Mouse (Mus musculus) adrenal gland, postnatal 14 days (tissue): ENCODE measurements at regions not wholly inside any gene's neighbourhood (a gene's known extent, or its start where the extent isn't known, plus 50 kb on each side); places are given as distances from the start of the nearest gene placed in this dataset.

Experiments used
- DNase-seq: peaks from one replicate; pipeline ENCODE4 v3.0.0; 2021; ENCODE audit warnings: mixed read lengths

DNA sequence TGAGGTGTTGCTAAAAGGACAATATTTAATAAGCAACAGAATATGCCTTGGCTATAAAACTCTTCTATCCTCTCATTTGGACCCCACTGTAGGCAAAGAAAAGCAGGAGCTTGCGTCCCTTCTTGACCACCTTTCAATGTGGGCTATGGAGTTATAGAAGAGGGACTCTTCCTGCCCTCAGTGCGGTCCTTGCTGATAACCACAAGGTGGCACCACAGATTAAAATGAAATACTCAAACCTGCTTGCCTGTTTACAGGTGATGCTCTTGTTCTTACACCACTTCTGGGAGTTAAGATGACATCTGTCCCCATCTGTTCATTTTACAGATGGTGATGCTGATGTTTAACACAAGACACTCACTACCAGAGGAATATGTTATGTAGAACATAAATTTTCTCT, 291.1 kb upstream of the Pappa start:
- DNase-seq: no peak

DNA sequence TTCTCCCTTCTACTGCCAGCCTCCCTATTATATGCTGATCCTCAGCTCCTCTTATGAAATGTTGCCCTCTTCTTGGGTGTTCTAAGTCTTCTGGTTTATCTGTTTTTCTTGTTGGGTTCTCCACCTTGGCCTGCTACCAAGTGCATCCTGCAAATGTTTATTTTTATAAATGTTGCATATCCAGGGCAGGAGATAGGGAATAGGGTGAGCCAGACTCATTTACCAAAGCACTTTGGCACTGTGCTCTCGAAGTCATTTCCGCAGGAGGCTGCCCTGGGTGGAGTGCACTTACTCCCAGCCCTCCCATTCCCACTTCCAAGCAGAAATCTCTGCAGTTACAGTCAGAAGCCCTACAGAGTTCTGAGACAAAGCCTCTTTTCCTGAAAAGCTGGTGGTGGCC, 249.5 kb upstream of the Pappa start:
- DNase-seq: no peak

DNA sequence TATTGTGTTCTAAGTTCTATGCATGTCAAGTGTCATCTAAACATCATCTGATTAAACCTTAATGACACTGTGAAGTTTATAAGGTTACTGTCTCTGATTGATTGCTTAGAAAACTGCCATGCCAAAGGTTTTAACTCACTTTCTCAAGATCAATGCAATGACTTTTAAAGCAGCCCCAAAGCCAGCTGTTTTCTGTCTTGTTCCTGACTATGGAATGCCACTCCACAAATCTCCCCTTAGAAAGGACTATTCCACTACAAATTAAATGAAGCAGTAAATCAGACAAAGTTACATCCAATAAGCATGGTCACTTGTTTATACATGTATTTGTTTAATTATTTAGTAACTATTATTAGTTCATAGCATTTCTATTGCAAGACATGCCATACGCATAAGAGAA, 247.1 kb upstream of the Pappa start:
- no peak for DNase-seq

DNA sequence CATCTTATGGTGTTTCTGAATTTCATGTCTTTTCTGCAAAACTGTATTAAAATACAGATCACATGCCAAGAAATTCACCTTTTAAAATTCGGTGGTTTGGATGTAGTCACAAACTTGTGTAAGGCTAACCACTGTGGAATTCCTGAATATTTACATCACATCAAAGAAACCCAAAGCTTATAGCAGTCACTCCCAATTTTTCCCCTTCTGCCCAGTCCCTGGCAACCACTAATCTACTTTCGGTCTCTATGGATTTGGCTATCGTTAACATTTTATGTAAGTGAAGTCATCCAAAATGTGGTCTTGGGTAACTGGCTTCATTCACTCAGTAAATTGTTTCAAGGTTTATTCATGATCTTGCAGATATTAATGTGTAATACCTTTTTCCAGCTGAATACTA, 226.0 kb upstream of the Pappa start:
- DNase-seq: no peak

DNA sequence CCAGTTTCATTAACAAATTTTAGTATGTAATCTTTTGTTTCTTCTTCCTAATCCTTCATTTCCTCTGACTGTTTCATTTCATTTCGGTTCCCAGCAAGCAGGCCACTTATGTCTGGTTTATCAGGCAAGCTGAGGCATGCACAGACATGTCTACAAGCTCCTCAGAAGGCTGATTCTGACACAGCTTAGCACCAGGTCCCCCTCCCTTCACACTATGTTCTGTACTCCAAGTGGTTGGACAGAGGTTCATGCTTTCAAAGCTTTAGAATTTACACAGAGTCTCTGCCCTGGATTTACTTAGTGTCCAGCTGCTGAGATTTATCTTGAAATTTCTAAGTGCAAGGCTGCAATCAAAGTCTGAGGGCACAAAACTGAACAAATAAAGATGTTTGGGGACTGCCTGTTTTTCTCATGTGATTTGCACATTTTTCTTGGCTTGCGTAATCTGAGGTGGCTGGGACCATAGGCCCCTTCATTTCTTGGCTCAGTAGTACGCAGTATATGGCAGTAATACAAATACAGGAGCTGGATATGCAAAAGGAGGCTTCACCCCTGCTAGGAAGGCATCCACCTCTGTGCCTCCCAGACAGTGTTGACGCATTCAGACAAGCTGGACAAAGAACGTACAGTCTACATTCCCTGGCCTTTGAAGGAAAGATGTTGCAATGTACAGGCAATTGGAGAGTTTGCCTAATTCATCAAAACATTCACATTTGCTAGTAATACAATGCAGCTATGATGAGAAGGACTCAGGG, 222.7 kb upstream of the Pappa start:
- no peak for DNase-seq

DNA sequence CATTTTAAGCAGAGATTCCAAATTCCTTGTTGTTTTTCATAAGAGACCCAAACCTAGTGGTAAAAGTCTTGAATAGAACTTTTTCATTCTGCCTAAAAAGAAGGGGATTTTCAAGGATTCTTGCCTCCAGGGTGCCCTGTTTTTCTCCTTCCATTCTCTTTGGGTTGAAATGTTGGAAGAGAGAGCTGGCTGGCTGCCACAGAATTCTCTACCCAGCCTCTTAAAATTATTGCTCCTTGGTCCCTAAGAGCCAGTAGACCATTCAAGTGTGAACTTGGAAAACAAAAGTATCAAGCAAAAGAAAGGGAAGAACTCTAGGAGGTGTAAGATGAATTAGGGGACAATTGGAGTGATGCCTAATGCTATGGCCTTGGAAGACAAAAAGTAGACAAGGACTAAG, 200.2 kb upstream of the Pappa start:
- no peak for DNase-seq

DNA sequence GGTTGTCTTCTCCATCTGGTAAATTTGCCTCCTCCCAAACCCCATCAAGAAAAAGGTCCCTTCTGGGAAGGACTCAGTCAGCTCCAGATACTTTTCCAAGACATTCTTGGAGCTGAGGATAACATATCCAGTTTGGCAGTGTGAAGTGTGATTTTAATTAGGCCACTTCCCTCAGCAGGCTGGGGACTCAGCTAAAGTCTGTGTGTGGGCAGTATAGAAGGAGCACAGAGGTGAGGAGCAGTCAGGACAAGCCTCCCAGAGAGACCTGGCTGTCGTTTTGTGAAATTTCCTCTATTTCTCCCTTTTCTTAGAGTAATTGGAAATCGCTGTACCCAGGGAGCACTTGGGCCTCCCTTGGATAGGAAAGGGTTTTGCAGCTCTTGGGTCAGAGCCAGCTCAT, 195.4 kb upstream of the Pappa start:
- DNase-seq: no peak

DNA sequence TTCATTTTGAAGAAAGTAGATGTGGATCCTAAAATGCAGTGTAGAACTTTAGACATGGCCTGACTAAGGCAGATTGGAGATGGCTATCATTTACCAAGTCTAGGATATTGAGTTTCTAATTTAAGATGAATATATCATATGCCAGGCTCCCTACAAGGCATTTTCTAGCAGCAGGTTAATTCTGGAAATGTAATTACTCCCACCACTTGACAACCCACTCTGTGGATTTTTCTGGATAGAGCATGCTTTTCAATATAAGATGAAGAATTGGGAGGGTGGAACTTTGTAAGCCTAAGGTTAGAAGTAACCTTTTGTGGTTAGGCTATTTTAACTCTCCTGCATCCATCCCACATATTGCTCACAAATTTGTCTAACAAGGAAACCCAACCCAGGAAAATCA, 178.4 kb upstream of the Pappa start:
- DNase-seq: no peak

DNA sequence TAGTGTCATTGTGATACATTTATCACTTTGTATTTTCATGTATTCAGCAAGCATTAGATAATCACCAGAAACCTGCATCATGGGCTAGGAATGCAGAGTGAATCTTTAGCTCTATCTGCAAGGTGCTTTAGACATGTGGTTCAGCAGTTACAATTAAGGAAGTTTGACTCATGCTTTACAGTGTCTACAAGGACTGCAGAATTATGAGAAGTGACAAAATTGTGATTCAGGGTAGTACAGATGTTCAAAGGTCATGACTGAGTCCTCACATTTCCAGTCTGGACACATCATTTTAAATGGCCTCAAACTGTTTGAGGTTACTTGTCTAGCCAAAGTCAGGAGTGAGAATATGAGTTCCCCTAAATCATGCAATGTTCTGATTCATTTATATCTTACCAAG, 171.3 kb upstream of the Pappa start:
- DNase-seq: no peak

DNA sequence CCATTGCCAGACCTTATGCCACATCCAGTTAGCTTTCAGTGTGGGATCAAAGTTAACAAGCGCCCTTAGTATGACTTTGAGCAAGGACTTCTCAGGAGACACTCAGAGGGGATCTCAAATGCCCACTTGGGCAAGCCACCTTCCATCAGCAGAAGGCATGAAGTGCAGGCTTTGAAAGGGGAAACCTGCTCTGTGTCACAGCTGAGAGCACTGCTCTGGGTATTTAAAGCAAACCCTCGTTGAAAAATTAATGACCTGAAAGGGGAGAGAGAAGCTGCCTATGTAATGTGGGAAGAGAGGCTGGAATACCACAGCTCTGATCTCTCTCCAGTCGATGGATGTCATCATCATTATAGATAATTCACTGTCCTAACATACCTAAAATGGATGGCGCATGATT, 165.1 kb upstream of the Pappa start:
- DNase-seq: no peak

DNA sequence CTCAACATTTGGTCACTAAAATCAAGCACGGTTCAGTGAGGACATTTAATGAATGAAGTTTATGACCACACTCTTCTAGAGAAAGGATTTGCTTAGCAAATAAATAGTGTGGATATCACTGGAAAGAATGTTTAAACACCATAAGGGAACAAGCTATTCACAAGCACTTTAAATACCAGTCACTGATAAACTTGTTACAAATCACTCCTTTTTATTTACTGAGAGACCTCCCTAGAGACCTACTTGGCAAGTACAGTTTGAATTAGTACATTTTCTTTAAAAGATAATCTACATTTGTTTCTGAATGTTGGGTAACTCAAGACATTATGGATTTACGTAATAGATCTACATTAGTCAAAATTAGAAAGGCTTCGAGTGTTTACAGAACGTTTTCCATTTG, 162.2 kb upstream of the Pappa start:
- DNase-seq: no peak
